Mouse (Mus musculus): ENCODE data around the gene Ube4a.

DNA sequence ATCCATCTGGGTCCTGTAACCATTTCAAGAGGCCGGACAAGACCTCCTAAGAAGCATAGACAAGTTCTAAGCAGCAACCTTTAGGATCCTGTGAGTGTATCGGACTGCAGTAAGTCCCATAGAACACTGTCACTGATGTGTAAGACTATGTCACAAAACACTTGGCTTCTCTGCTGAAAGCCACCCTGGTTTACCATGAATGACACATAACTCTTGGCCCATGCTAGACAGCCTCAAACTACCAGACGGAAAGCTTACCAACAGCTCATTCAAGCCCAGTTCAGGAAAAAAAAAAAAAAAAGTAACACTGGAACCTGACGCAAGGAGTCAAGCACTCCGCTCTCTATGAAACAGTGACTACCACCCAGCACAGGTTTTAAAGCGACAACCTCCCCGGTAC, 87.7 kb downstream of the Ube4a start:
- TF ChIP-seq CTCF (IDR thresholded peaks at IDR 0.05; ENCODE audit: low read depth, low read length) (no peak), POLR2A (IDR thresholded peaks at IDR 0.05; ENCODE audit: insufficient read depth, low read length) (no peak)

All from ES-Bruce4 (cell line).